Mouse (Mus musculus): ENCODE data around the gene Fbxl8.

Gene Fbxl8

DNA sequence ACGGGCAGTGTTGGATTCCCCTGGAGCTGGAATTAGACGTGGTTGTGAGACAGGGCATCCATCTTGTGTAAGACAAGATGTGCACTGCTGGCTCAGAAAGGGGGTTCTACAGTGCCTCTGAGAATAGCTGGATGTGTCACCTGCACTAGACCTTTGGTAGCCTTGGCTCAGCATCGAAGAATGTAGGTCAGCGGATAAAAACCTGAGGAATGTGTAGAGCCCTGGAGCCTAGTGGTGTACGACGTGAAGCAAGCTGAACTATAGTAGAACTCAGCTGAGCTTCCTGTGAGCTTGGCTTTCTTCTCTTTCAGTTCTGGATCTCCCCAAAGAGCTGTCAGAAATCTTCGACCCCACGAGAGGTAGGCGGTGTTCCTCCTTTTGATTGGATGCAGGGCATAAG, 39.4 kb downstream of the Fbxl8 start:
- peak; percentile 70 for DNase-seq (ENCODE audit: low read depth, low spot score)

DNA sequence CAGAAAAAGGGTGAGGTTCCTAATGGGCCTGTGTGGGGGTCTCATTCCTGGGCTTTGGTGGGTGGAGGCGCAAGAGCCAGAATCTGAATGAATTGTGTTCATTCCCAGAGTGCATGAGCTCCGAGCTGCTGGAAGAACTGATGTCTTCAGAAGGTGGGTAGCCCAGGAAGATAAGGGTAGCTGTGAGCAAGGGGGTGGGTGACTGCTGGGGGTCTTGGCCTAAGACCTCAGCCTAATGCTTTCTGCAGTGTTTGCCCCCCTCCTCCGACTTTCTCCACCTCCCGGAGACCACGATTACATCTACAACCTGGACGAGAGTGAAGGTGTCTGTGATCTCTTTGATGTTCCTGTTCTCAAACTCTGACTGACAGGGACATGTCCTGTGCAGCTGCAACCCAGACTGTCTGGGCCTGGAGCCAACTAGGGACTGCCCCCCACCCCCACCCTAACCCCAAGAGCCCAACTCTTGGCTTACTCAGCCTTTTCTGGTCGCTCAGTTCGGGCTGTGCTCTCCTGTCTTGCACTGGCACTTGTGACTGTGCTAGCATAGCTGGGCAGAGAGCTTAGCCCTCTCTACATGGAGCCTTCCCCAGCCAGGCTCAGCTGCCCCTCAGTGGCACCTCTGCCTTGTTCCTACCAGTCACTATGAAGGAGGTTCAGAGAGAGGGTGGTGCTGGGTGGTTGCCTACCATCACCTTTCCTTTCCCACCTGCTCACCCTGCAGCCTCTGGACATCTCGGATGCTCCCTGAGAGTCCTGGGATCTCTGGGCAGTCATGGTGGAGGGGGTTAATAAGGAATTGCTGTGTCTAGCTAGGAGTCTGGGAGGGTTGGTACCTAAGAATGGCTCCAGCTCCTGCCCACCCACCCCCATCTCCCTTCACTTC, 40.1 kb downstream of the Fbxl8 start:
- DNase-seq (ENCODE audit: low read depth, low spot score) = peak; percentile 49

DNA sequence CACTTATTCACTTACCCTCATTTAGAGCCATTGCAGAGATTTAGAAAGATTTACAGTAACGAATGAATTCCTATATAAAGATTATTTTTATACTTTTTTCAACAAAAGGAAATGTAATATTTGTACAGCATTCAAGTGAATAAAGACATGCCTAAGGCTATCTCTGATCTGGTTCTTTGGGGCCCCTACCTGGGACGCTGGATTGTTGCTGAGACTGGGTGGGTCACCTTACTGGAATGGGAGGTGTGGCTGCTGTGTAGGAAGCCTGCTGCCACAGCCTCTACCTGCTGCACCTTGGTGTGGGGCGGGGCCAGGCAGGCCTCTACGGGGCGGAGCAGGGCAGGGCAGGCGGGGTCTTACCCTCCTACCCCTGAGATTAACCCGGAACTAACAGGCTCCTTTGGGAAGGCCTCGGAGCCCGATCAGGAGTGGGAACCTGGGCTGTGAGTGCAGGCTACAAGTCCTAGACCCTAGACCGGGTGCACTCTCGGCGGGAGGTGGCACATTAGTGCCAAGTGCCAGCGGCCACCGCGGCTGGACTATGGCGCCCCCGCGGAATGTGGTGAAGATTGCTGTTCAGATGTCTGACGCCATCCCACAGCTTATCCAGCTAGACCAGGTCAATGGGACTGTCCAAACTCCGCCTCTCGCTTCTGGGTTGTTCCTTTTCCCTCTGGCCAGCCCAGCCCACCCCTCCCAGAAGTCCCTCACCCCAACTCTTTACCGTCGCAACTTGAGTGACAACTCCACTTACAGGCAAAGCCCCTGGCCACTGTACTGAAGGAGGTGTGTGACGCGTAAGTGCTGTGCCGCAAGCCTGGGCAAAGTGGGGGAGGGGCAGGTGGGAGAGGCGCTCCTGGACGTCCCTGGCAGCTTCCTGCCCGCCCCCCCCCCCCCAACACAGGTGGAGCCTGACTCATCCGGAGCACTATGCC, 41.0 kb downstream of the Fbxl8 start, which contains the start of gene Elmo3:
Gene Elmo3 (plus strand): TSS at position 391 of the 935 bp plus-strand sequence.
- DNase-seq (ENCODE audit: low read depth, low spot score) = peak; percentile 15

DNA sequence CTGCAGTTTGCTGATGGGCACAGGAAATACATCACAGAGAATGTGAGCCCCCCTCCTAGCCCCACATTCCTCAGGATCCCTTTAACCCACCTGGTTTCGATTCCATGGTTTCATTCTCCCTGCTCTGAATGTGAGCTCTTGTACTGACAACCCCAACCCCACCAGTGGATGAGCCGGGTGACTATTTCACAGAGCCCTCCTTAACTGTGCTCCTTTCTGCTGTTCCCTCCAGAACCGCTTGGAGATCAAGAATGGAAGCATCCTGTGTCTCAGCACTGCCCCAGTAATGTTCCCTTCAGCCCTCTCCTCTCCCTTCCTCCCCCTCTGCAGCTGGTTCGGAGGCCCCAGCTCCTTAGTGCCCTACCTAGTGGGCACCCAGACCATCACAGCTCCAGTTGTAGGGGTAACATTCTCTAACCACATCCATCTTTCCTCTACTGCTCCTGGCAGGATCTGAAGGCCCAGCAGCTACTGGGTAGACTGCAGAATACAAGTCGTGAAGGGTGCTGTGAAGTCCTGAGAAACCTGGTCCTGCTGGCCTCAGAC, 41.8 kb downstream of the Fbxl8 start:
- DNase-seq (ENCODE audit: low read depth, low spot score) = no peak

DNA sequence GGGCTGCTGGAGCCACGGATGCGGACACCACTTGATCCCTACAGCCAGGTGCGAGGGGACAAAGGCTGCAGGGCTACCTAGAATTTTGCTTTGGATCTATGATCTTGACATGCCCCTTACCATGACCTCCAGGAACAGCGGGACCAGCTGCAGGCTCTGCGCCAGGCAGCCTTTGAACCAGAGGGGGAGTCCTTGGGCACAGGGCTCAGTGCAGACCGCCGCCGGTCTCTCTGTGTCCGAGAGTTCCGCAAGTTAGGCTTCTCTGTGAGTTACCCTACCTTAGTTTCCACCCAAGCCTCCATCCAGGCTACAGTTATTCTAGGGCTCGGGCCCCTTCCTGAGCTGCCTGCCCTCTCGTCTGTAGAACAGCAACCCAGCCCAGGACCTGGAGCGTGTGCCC, 43.2 kb downstream of the Fbxl8 start:
- DNase-seq (ENCODE audit: low read depth, low spot score) = no peak

DNA sequence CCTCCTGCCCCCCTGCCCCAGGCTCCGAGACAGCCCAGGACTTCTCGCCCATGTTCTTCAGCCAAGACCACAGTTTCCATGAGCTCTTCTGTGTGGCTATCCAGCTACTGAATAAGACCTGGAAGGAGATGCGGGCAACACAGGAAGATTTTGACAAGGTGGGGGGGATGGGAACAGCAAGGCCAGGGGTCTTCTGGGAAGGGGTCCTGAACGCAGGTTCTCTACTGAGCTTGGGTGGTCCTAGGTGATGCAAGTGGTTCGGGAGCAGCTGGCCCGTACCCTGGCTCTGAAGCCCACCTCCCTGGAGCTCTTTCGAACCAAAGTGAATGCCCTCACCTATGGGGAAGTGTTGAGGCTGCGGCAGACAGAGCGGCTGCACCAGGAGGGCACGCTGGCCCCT, 44.0 kb downstream of the Fbxl8 start:
- DNase-seq (ENCODE audit: low read depth, low spot score) = no peak

DNA sequence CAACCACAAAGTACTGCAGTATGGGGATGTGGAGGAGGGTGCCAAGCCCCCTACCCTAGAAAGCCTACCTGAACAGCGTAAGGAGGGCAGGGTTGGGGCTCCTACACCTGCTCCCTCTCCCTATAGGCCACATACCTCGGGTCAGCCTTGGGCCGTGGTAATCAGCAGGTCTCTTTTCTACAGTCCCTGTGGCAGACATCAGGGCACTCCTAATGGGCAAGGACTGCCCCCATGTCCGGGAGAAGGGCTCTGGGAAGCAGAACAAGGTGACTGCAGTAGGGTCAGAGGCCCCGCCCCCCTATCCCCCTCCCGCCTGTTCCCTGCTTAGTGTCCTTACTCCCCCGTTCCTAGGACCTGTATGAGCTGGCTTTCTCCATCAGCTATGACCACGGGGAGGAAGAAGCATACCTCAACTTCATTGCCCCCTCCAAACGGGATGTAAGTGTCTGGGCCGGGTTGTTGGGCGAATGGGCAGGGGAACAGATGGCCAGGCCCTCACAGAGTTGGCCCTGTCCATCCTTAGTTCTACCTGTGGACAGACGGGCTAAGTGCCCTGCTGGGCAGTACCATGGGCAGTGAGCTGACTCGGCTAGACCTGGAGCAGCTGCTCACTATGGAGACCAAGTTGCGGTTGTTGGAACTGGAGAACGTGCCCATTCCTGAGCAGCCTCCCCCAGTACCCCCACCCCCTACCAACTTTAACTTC, 44.8 kb downstream of the Fbxl8 start:
- no peak for DNase-seq (ENCODE audit: low read depth, low spot score)

DNA sequence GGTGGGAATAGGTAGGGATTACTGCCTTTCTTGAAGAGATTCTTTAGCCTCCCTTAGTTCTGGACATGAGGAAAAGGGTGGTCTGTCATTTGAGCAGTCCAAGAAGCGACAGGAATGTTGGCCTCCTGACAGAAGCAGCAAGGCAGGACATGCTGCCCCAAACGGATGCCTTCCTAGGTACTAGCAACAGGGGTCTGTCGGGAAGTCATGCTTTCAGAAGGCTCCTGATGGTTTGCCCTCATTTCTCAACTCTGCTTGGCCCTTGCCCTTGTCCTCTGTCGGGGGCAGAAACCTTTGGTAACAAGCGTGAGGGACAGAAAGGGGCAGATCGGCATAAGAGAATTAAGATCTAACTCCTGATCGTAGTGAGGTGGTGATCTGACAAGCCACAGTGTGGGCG, 45.7 kb downstream of the Fbxl8 start:
- DNase-seq (ENCODE audit: low read depth, low spot score) = no peak

DNA sequence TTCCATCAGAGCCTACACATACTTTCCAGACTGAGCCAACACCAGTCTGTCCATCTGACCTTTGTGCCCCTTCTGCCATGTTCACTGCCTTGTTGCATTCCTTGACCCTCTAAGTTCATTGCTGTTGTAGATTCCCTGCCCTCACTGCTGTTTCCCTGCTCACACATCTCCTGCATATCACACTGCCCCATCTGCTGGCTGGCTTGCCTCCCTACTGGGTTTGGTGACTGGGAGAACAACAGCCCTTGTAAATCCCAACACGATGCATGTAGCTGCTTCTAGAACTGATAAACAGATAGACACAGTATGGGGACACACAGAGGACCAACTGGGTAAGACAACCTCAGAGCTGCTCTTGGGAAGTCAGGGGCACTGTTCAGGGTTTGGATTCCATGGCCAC, 47.3 kb downstream of the Fbxl8 start:
- no peak for DNase-seq (ENCODE audit: low read depth, low spot score)

DNA sequence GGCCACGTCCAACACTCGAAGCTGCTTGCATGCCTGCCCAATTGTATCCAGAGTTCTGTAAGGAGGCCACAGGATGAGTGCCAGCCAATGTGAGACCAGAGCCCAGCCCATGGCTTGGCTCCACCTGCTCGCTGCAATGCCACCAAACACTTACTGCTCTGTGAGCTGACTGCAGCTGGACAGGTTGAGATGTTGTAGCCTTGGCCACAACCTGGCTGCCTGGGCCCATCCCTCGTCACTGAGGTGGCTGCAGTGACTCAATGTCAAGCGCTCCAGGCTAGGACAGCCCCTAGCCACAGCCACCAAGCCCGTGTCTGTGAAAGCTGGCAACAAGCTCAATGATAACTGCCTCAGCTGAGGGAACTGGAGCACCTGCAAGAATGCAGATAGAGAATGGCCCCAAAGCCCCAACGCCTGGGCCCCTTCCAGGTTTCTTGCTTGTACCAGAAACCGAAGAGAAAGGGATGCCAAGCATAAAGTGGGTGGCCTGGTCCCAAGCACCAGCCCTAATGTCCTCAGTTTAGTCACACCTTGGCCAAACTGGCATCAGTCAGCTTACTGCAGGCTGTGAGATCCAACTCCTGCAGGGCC, 48.5 kb downstream of the Fbxl8 start:
- DNase-seq (ENCODE audit: low read depth, low spot score) = no peak

DNA sequence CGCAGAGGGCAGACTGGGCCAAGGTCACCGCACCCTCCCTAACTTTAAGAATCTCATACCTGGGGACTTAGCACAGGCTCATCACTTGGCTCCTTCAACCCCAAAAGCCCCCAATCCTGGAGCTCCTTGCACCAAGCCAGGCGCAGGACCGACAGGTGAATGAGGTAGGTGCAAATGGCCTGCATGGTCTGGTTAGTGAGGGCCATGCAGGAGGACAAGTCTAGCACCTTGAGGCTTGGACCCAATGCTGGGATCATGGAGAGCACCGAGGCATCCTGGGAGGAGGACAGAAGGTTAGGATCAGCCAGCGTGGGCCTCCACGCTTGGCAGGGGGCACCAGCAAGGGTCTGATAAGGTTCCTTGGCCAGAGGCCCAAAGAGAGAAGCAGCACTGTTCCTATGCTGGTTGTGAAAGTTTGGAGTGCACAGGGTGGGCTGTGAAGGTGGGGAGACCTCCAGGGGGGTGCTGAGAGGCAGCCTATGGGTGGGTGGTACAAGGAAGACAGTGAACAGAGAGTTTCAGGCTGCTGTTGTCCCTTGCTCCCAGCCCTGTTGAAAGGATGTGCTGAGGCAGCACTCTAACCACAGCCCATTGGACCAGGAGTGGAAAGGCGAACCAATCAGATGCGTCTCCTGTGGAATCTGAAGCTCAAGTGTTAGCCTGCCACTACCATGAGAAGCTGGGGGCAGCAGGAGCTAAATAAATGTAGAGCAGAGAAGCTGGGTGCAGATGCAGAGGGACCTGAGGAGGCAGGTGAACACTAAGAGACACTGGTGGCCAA, 49.4 kb downstream of the Fbxl8 start:
- no peak for DNase-seq (ENCODE audit: low read depth, low spot score)

DNA sequence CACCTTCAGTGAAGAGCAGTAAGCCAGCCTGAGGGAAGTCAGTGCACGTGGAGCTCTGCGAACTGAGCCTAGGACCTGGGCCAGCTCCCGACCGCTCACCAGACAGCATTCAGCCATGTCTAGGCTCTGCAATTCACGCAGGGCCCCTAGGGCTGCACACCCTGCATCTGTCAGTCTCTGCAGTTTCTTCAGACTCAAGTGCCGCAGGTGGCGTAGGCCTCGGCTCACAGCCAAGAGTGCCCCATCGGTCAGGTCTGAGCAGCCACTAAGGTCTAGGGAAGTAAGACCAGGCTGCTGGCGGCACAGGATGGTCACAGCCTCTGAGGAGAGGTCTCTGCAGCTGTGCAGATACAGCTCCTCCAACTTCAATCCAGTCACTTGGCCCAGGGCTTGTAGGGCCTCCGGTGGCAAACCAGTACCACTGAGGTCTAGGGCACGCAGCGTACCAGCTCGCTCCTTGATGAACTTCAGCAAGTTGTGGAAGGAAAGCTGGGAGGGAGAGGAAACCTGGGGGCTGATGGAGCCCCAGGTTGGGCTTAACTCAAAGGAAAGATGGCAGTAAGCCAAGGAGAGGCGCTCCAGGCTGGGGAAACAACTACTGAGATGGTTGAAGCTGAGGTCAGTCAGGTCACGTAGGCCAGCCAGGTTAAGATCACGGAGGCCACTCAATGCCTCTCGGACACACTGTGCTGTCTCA, 50.8 kb downstream of the Fbxl8 start:
- no peak for DNase-seq (ENCODE audit: low read depth, low spot score)

DNA sequence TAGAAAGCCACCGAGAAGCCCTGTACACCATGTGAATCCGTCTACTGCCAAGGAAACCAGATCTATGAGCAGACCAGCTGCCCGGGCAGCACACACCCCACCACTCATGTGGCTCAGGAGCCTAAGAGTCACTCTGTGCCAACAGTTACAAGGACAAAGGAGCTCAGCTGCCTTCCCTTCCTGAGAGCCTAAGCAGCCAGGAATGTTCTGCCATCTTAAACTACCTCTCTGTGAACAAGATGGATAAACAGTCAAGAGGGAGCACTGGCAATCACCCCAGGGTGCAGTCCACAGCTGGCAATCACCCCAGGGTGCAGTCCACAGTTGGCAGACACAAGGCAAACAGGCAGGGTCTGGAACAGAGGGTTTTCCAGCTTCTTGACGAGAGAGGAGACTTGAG, 53.5 kb downstream of the Fbxl8 start:
- DNase-seq (ENCODE audit: low read depth, low spot score) = no peak

DNA sequence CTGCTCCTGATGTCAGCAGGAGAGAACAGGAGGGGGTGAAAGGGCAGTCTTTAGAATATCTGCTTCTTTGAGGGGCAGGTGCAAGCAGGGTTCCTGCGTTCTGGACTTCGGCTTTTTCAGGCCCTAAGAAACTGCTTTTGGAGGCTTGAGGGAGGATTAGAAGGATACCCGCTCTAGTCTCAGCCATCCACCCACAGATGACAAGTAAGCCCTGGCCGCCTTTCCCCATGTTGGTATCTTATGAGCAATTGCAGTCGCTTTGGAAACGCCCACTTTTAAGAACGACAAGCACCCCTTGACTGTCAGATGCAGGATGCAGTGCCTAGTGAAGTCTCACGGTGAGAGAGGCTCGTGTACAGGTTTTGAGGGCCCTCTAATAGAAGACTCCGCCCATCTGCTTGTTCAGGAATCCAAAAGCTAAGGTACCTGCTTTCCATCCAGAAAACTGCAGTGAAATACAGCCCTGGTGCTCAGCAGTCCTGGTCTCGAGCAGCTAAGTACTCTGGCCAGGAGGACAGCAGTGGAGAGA, 54.3 kb downstream of the Fbxl8 start:
- DNase-seq (ENCODE audit: low read depth, low spot score) = no peak
